Mouse (Mus musculus): ENCODE measurements at regions not wholly inside any gene's neighbourhood (a gene's known extent, or its start where the extent isn't known, plus 50 kb on each side); places are given as distances from the start of the nearest gene placed in this dataset.

- no peaks in the 10 kb centered on the region for H3K4me1 ChIP-seq
- WGBS, result 85% methylated on average over 3 of the region's 3 CpGs
- H3K27me3 ChIP-seq, result no peaks in the 10 kb centered on the region
- no peaks in the 10 kb centered on the region for H3K9me3 ChIP-seq
- H3K36me3 ChIP-seq, result no peaks in the 10 kb centered on the region
- H3K27ac ChIP-seq, result no peak overlapping the region
- no peak overlapping the region for H3K4me3 ChIP-seq
- no peak for ATAC-seq (ENCODE audit: insufficient number of reproducible peaks, insufficient read depth, low FRiP score, low TSS enrichment, low read depth)
- no peak overlapping the region for H3K9ac ChIP-seq
- no peak overlapping the region for H3K4me2 ChIP-seq
These were observed 89.1 kb downstream of the 9330182O14Rik start for GRCm38 (mm10) chr15:40223272-40223671.

- Histone ChIP-seq H3K36me3 (no peaks in the 10 kb centered on the region), H3K4me2 (no peak overlapping the region), H3K4me3 (no peak overlapping the region), H3K9ac (no peak overlapping the region), H3K27ac (no peak overlapping the region), H3K27me3 (no peaks in the 10 kb centered on the region), H3K9me3 (no peaks in the 10 kb centered on the region), H3K4me1 (no peaks in the 10 kb centered on the region)
- no peak for ATAC-seq (ENCODE audit: insufficient number of reproducible peaks, insufficient read depth, low FRiP score, low TSS enrichment, low read depth)
- 47% methylated on average over 4 of the region's 4 CpGs for WGBS
These were observed 107.6 kb downstream of the 9330182O14Rik start for GRCm38 (mm10) chr15:40241764-40242163.

GRCm38 (mm10) chr15:40248966-40249365 lies 114.8 kb downstream of the 9330182O14Rik start:
- Histone ChIP-seq H3K9ac (no peak overlapping the region), H3K4me3 (no peak overlapping the region), H3K4me1 (no peaks in the 10 kb centered on the region), H3K9me3 (no peaks in the 10 kb centered on the region), H3K27me3 (no peaks in the 10 kb centered on the region), H3K27ac (no peak overlapping the region), H3K4me2 (no peak overlapping the region), H3K36me3 (no peaks in the 10 kb centered on the region)
- 73% methylated on average over 4 of the region's 4 CpGs for WGBS
- ATAC-seq (ENCODE audit: insufficient number of reproducible peaks, insufficient read depth, low FRiP score, low TSS enrichment, low read depth), result no peak

GRCm38 (mm10) chr15:40259433-40259832 lies 125.3 kb downstream of the 9330182O14Rik start:
- no peak for ATAC-seq (ENCODE audit: insufficient number of reproducible peaks, insufficient read depth, low FRiP score, low TSS enrichment, low read depth)
- no peaks in the 10 kb centered on the region for H3K9me3 ChIP-seq
- no peaks in the 10 kb centered on the region for H3K27me3 ChIP-seq
- no peaks in the 10 kb centered on the region for H3K36me3 ChIP-seq
- no peak overlapping the region for H3K27ac ChIP-seq
- no peak overlapping the region for H3K4me2 ChIP-seq
- H3K4me1 ChIP-seq, result 0 out of 2 replicates have a peak, but pooled peaks cover 3% of the 10 kb centered on the region
- no peak overlapping the region for H3K4me3 ChIP-seq
- 49% methylated on average over 5 of the region's 5 CpGs for WGBS
- H3K9ac ChIP-seq, result no peak overlapping the region

- no peak overlapping the region for H3K27ac ChIP-seq
- H3K27me3 ChIP-seq, result no peaks in the 10 kb centered on the region
- WGBS, result 49% methylated on average over 1 of the region's 1 CpGs
- H3K4me2 ChIP-seq, result no peak overlapping the region
- no peak overlapping the region for H3K4me3 ChIP-seq
- no peak for ATAC-seq (ENCODE audit: insufficient number of reproducible peaks, insufficient read depth, low FRiP score, low TSS enrichment, low read depth)
- H3K9me3 ChIP-seq, result no peaks in the 10 kb centered on the region
- no peaks in the 10 kb centered on the region for H3K4me1 ChIP-seq
- no peaks in the 10 kb centered on the region for H3K36me3 ChIP-seq
- no peak overlapping the region for H3K9ac ChIP-seq
These were observed 144.9 kb downstream of the 9330182O14Rik start for GRCm38 (mm10) chr15:40279021-40279420.

GRCm38 (mm10) chr15:40280551-40280950 lies 146.4 kb downstream of the 9330182O14Rik start:
- no peak overlapping the region for H3K27ac ChIP-seq
- H3K36me3 ChIP-seq, result no peaks in the 10 kb centered on the region
- no peak overlapping the region for H3K9ac ChIP-seq
- H3K27me3 ChIP-seq, result no peaks in the 10 kb centered on the region
- no peak overlapping the region for H3K4me3 ChIP-seq
- H3K9me3 ChIP-seq, result no peaks in the 10 kb centered on the region
- no peaks in the 10 kb centered on the region for H3K4me1 ChIP-seq
- H3K4me2 ChIP-seq, result no peak overlapping the region
- no peak for ATAC-seq (ENCODE audit: insufficient number of reproducible peaks, insufficient read depth, low FRiP score, low TSS enrichment, low read depth)

- Histone ChIP-seq H3K9ac (no peak overlapping the region), H3K4me1 (no peaks in the 10 kb centered on the region), H3K27ac (no peak overlapping the region), H3K4me3 (no peak overlapping the region), H3K36me3 (no peaks in the 10 kb centered on the region), H3K27me3 (no peaks in the 10 kb centered on the region), H3K9me3 (no peaks in the 10 kb centered on the region), H3K4me2 (no peak overlapping the region)
- ATAC-seq (ENCODE audit: insufficient number of reproducible peaks, insufficient read depth, low FRiP score, low TSS enrichment, low read depth), result no peak
- 83% methylated on average over 1 of the region's 1 CpGs for WGBS
These were observed 147.0 kb downstream of the 9330182O14Rik start for GRCm38 (mm10) chr15:40281078-40281720.

GRCm38 (mm10) chr15:40291602-40292001 lies 157.4 kb downstream of the 9330182O14Rik start:
- Histone ChIP-seq H3K4me3 (no peak overlapping the region), H3K9ac (no peak overlapping the region), H3K27me3 (no peaks in the 10 kb centered on the region), H3K4me1 (no peaks in the 10 kb centered on the region), H3K27ac (no peak overlapping the region), H3K36me3 (no peaks in the 10 kb centered on the region), H3K4me2 (no peak overlapping the region), H3K9me3 (no peaks in the 10 kb centered on the region)
- WGBS, result 80% methylated on average over 1 of the region's 1 CpGs
- ATAC-seq (ENCODE audit: insufficient number of reproducible peaks, insufficient read depth, low FRiP score, low TSS enrichment, low read depth), result no peak

- no peak overlapping the region for H3K4me2 ChIP-seq
- 77% methylated on average over 2 of the region's 2 CpGs for WGBS
- no peak overlapping the region for H3K4me3 ChIP-seq
- no peak overlapping the region for H3K27ac ChIP-seq
- no peaks in the 10 kb centered on the region for H3K9me3 ChIP-seq
- H3K27me3 ChIP-seq, result no peaks in the 10 kb centered on the region
- no peaks in the 10 kb centered on the region for H3K4me1 ChIP-seq
- no peak for ATAC-seq (ENCODE audit: insufficient number of reproducible peaks, insufficient read depth, low FRiP score, low TSS enrichment, low read depth)
- no peak overlapping the region for H3K9ac ChIP-seq
- H3K36me3 ChIP-seq, result no peaks in the 10 kb centered on the region
These were observed 178.1 kb downstream of the 9330182O14Rik start for GRCm38 (mm10) chr15:40312226-40312625.

GRCm38 (mm10) chr15:40339746-40340145 lies 205.6 kb downstream of the 9330182O14Rik start:
- Histone ChIP-seq H3K4me1 (no peaks in the 10 kb centered on the region), H3K27me3 (no peaks in the 10 kb centered on the region), H3K4me3 (no peak overlapping the region), H3K36me3 (no peaks in the 10 kb centered on the region), H3K9ac (no peak overlapping the region), H3K4me2 (no peak overlapping the region), H3K9me3 (no peaks in the 10 kb centered on the region), H3K27ac (no peak overlapping the region)
- 29% methylated on average over 2 of the region's 2 CpGs for WGBS
- no peak for ATAC-seq (ENCODE audit: insufficient number of reproducible peaks, insufficient read depth, low FRiP score, low TSS enrichment, low read depth)

GRCm38 (mm10) chr15:40340269-40340668 lies 206.1 kb downstream of the 9330182O14Rik start:
- H3K36me3 ChIP-seq, result no peaks in the 10 kb centered on the region
- 67% methylated on average over 1 of the region's 1 CpGs for WGBS
- H3K27me3 ChIP-seq, result no peaks in the 10 kb centered on the region
- ATAC-seq (ENCODE audit: insufficient number of reproducible peaks, insufficient read depth, low FRiP score, low TSS enrichment, low read depth), result no peak
- no peak overlapping the region for H3K4me3 ChIP-seq
- H3K9me3 ChIP-seq, result no peaks in the 10 kb centered on the region
- no peaks in the 10 kb centered on the region for H3K4me1 ChIP-seq
- H3K27ac ChIP-seq, result no peak overlapping the region
- no peak overlapping the region for H3K9ac ChIP-seq
- no peak overlapping the region for H3K4me2 ChIP-seq

GRCm38 (mm10) chr15:40351473-40351872 lies 217.3 kb downstream of the 9330182O14Rik start:
- ATAC-seq (ENCODE audit: insufficient number of reproducible peaks, insufficient read depth, low FRiP score, low TSS enrichment, low read depth), result no peak

More at GRCm38 (mm10) chr15:40351473-40351872, 217.3 kb downstream of the 9330182O14Rik start:
- no peaks in the 10 kb centered on the region for H3K27me3 ChIP-seq
- H3K36me3 ChIP-seq, result no peaks in the 10 kb centered on the region
- no peak overlapping the region for H3K9ac ChIP-seq
- no peaks in the 10 kb centered on the region for H3K4me1 ChIP-seq
- H3K9me3 ChIP-seq, result no peaks in the 10 kb centered on the region
- H3K4me2 ChIP-seq, result no peak overlapping the region
- no peak overlapping the region for H3K27ac ChIP-seq
- H3K4me3 ChIP-seq, result no peak overlapping the region

Data from embryonic facial prominence, embryonic 13.5 days (tissue).